Mouse (Mus musculus): Measurements from ENCODE around the gene Acer3. TPM values are rescaled to one million over a fixed set of nuclear protein-coding genes. Genes with fewer than 3 reads are reported as not detected.

Acer3 gene
- polyA plus RNA-seq, 1 experiment from 2014 or later, result 10.8 TPM

GRCm38 (mm10) chr7:98236686-98237359 is 84.2 kb downstream of the Acer3 start:
- 62% methylated on average over 3 of the region's 3 CpGs for WGBS
- H3K9me3 ChIP-seq, result no peaks in the 10 kb centered on the region
- no peaks in the 10 kb centered on the region for H3K4me1 ChIP-seq
- H3K9ac ChIP-seq (replicated peaks), result no peak overlapping the region
- H3K4me2 ChIP-seq (replicated peaks), result no peak overlapping the region
- H3K36me3 ChIP-seq, result no peaks in the 10 kb centered on the region
- no peaks in the 10 kb centered on the region for H3K27me3 ChIP-seq
- H3K4me3 ChIP-seq, result no peak overlapping the region
- H3K27ac ChIP-seq (replicated peaks), result peak overlapping the region; percentile 62; the same call in 1 of the 2 replicates
- ATAC-seq (replicated peaks), result peak; percentile 80; the same call in 1 of the 2 replicates

GRCm38 (mm10) chr7:98223796-98224195 is 97.2 kb downstream of the Acer3 start:
- Histone ChIP-seq H3K4me2 (replicated peaks) (no peak overlapping the region), H3K27ac (replicated peaks) (no peak overlapping the region), H3K27me3 (no peaks in the 10 kb centered on the region), H3K36me3 (no peaks in the 10 kb centered on the region), H3K9me3 (no peaks in the 10 kb centered on the region), H3K4me3 (no peak overlapping the region), H3K9ac (replicated peaks) (no peak overlapping the region), H3K4me1 (no peaks in the 10 kb centered on the region)
- WGBS, result 91% methylated on average over 4 of the region's 4 CpGs
- no peak for ATAC-seq (replicated peaks)

- peak overlapping the region; percentile 43; the same call in 1 of the 2 replicates for H3K27ac ChIP-seq (replicated peaks)
- no peak overlapping the region for H3K9ac ChIP-seq (replicated peaks)
- no peak overlapping the region for H3K4me3 ChIP-seq
- H3K9me3 ChIP-seq, result no peaks in the 10 kb centered on the region
- H3K27me3 ChIP-seq, result no peaks in the 10 kb centered on the region
- 0 out of 2 replicates have a peak, but pooled peaks cover 6% of the 10 kb centered on the region for H3K4me1 ChIP-seq
- H3K36me3 ChIP-seq, result no peaks in the 10 kb centered on the region
- ATAC-seq (replicated peaks), result no peak
- H3K4me2 ChIP-seq (replicated peaks), result no peak overlapping the region
Measured at GRCm38 (mm10) chr7:98216713-98217112, 104.3 kb downstream of the Acer3 start.

- no peak overlapping the region for H3K9ac ChIP-seq (replicated peaks)
- H3K36me3 ChIP-seq, result no peaks in the 10 kb centered on the region
- H3K27ac ChIP-seq (replicated peaks), result no peak overlapping the region
- no peaks in the 10 kb centered on the region for H3K4me1 ChIP-seq
- no peak overlapping the region for H3K4me2 ChIP-seq (replicated peaks)
- H3K27me3 ChIP-seq, result no peaks in the 10 kb centered on the region
- 82% methylated on average over 4 of the region's 4 CpGs for WGBS
- no peak for ATAC-seq (replicated peaks)
- no peaks in the 10 kb centered on the region for H3K9me3 ChIP-seq
- no peak overlapping the region for H3K4me3 ChIP-seq
Measured at GRCm38 (mm10) chr7:98202946-98203345, 118.1 kb downstream of the Acer3 start.

- Histone ChIP-seq H3K27me3 (peaks cover 2% of the 10 kb centered on the region; the same call in 1 of the 2 replicates), H3K27ac (replicated peaks) (no peak overlapping the region), H3K4me2 (replicated peaks) (no peak overlapping the region), H3K4me3 (no peak overlapping the region), H3K9ac (replicated peaks) (no peak overlapping the region), H3K36me3 (no peaks in the 10 kb centered on the region), H3K9me3 (no peaks in the 10 kb centered on the region), H3K4me1 (no peaks in the 10 kb centered on the region)
- WGBS, result 84% methylated on average over 5 of the region's 5 CpGs
- ATAC-seq (replicated peaks), result no peak
Measured at GRCm38 (mm10) chr7:98201493-98202028, 119.4 kb downstream of the Acer3 start.

- WGBS, result 98% methylated on average over 3 of the region's 3 CpGs
- ATAC-seq (replicated peaks), result no peak
- no peak overlapping the region for H3K27ac ChIP-seq (replicated peaks)
- peaks cover 13% of the 10 kb centered on the region for H3K27me3 ChIP-seq
- no peaks in the 10 kb centered on the region for H3K4me1 ChIP-seq
- H3K36me3 ChIP-seq, result no peaks in the 10 kb centered on the region
- H3K4me2 ChIP-seq (replicated peaks), result no peak overlapping the region
- H3K9ac ChIP-seq (replicated peaks), result no peak overlapping the region
- H3K4me3 ChIP-seq, result no peak overlapping the region
- no peaks in the 10 kb centered on the region for H3K9me3 ChIP-seq
Measured at GRCm38 (mm10) chr7:98200396-98200795, 120.6 kb downstream of the Acer3 start.

- 88% methylated on average over 4 of the region's 4 CpGs for WGBS
- Histone ChIP-seq H3K36me3 (no peaks in the 10 kb centered on the region), H3K4me3 (no peak within 1 kb of the TSS), H3K4me1 (peaks cover 2% of the 10 kb centered on the region), H3K27me3 (peaks cover 23% of the 10 kb centered on the region), H3K9me3 (no peaks in the 10 kb centered on the region), H3K4me2 (replicated peaks) (no peak within 1 kb of the TSS), H3K9ac (replicated peaks) (no peak within 1 kb of the TSS), H3K27ac (replicated peaks) (no peak within 1 kb of the TSS)
- no peak for ATAC-seq (replicated peaks)
Measured at GRCm38 (mm10) chr7:98199381-98199780, 121.6 kb downstream of the Acer3 start, which contains the start of gene B3gnt6. Gene B3gnt6, minus strand, starts transcription at chr7:98199481.

- Histone ChIP-seq H3K4me1 (peaks cover 16% of the 10 kb centered on the region), H3K9ac (replicated peaks) (no peak overlapping the region), H3K4me3 (no peak overlapping the region), H3K27me3 (peaks cover 53% of the 10 kb centered on the region), H3K4me2 (replicated peaks) (no peak overlapping the region), H3K27ac (replicated peaks) (no peak overlapping the region), H3K36me3 (no peaks in the 10 kb centered on the region), H3K9me3 (no peaks in the 10 kb centered on the region)
- 56% methylated on average over 10 of the region's 10 CpGs for whole genome bisulfite sequencing
- no peak for ATAC-seq (replicated peaks)
Measured at GRCm38 (mm10) chr7:98195151-98195801, 125.7 kb downstream of the Acer3 start.

GRCm38 (mm10) chr7:98194026-98194792 is 126.8 kb downstream of the Acer3 start:
- Histone ChIP-seq H3K36me3 (no peaks in the 10 kb centered on the region), H3K4me2 (replicated peaks) (peak overlapping the region; percentile 97), H3K4me1 (peaks cover 16% of the 10 kb centered on the region), H3K27ac (replicated peaks) (no peak overlapping the region), H3K4me3 (peak overlapping the region; percentile 51), H3K27me3 (peaks cover 60% of the 10 kb centered on the region), H3K9me3 (no peaks in the 10 kb centered on the region), H3K9ac (replicated peaks) (peak overlapping the region; percentile 52)
- ATAC-seq (replicated peaks), result peak; percentile 67
- WGBS, result under 1% methylated on average over 61 of the region's 61 CpGs

GRCm38 (mm10) chr7:98193515-98194025 is 127.4 kb downstream of the Acer3 start:
- peak; percentile 81 for ATAC-seq (replicated peaks)
- Histone ChIP-seq H3K4me1 (peaks cover 16% of the 10 kb centered on the region), H3K4me2 (replicated peaks) (peak overlapping the region; percentile 97), H3K4me3 (peak overlapping the region; percentile 51), H3K9me3 (no peaks in the 10 kb centered on the region), H3K36me3 (no peaks in the 10 kb centered on the region), H3K27ac (replicated peaks) (no peak overlapping the region), H3K27me3 (peaks cover 61% of the 10 kb centered on the region), H3K9ac (replicated peaks) (peak overlapping the region; percentile 52)
- under 1% methylated on average over 36 of the region's 36 CpGs for WGBS

- Histone ChIP-seq H3K4me2 (replicated peaks) (no peak overlapping the region), H3K27ac (replicated peaks) (no peak overlapping the region), H3K27me3 (peaks cover 63% of the 10 kb centered on the region)
Measured at GRCm38 (mm10) chr7:98191571-98192250, 129.3 kb downstream of the Acer3 start.

More at GRCm38 (mm10) chr7:98191571-98192250, 129.3 kb downstream of the Acer3 start:
- Histone ChIP-seq H3K9me3 (no peaks in the 10 kb centered on the region), H3K36me3 (no peaks in the 10 kb centered on the region), H3K4me3 (no peak overlapping the region), H3K9ac (replicated peaks) (no peak overlapping the region), H3K4me1 (peaks cover 22% of the 10 kb centered on the region)
- ATAC-seq (replicated peaks), result no peak
- WGBS, result 70% methylated on average over 17 of the region's 17 CpGs

Data from forebrain, embryonic 15.5 days (tissue).